Mouse (Mus musculus): ENCODE results near the gene Zfp605. TPM values are rescaled to one million over a fixed set of nuclear protein-coding genes. Genes with fewer than 3 reads are reported as not detected.
"Not testable (repeated sequence)": the region's sequence is repeated elsewhere in the genome, so short reads cannot be mapped to it uniquely, and the experiment has no call there.

The Zfp605 gene
- polyA plus RNA-seq, 1 experiment from 2014 or later: 13.0 TPM

DNA sequence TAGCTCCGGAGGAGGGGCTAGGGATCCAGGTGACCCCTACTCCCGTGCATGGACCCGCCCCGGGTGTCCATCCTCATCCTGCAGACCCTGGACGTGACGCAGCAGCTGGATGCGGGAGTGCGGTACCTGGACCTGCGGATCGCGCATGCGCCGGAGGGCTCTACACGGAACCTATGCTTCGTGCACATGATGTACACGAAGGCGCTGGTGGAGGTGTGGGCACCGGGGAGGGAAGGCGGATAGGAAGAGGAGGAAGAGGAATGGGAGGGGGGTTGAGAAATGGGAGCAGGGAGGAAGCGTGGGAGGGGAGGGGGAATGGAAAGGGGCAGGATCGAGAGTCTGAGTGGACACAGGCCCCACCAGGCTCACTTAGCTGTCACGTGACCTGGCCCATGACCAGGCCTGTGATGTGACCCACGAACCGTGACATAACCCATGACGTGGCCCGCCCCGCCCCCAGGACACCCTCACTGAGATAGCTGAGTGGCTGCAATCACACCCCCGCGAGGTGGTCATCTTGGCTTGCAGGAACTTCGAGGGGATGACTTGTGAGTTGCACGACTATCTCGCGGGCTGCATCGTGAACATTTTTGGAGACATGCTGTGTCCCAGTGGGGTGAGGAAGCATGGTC, 8.1 kb upstream of the Zfp605 start:
- WGBS: 21% methylated on average over 34 of the region's 34 CpGs
- H3K4me1 ChIP-seq: peaks cover 38% of the 10 kb centered on the region
- no peaks in the 10 kb centered on the region for H3K9me3 ChIP-seq
- peaks cover 45% of the 10 kb centered on the region for H3K36me3 ChIP-seq (replicated peaks)
- H3K9ac ChIP-seq: peak overlapping the region; percentile 17; the same call in 1 of the 2 replicates
- H3K27me3 ChIP-seq: peaks cover 27% of the 10 kb centered on the region
- peak; percentile 36 for ATAC-seq (ENCODE audit: low FRiP score)
- H3K27ac ChIP-seq: no peak overlapping the region
- peak overlapping the region; percentile 64 for H3K4me2 ChIP-seq
- peak overlapping the region; percentile 33 for H3K4me3 ChIP-seq (replicated peaks)

DNA sequence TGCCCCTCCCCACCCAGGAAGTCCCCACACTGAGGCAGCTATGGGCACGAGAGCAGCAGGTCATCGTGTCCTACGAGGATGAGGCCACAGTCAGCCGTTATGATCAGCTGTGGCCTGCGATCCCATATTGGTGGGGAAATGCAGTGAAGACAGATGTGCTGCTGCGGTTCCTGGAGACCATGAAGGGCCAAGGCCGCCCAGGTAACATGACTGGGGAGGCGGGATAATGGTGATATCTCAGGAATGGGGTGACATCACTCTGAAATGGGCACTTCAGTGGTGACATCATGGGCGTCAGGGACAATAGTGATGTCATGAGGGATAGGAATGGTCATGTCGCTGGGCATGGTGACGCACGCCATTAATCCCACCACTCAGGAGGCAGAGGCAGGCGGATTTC, 7.5 kb upstream of the Zfp605 start:
- peaks cover 42% of the 10 kb centered on the region for H3K4me1 ChIP-seq
- H3K27me3 ChIP-seq: peaks cover 27% of the 10 kb centered on the region
- no peak overlapping the region for H3K4me3 ChIP-seq (replicated peaks)
- ATAC-seq (ENCODE audit: low FRiP score): no peak
- H3K9me3 ChIP-seq: no peaks in the 10 kb centered on the region
- peaks cover 45% of the 10 kb centered on the region for H3K36me3 ChIP-seq (replicated peaks)
- H3K9ac ChIP-seq: no peak overlapping the region
- 96% methylated on average over 13 of the region's 13 CpGs for WGBS
- H3K4me2 ChIP-seq: no peak overlapping the region
- no peak overlapping the region for H3K27ac ChIP-seq

DNA sequence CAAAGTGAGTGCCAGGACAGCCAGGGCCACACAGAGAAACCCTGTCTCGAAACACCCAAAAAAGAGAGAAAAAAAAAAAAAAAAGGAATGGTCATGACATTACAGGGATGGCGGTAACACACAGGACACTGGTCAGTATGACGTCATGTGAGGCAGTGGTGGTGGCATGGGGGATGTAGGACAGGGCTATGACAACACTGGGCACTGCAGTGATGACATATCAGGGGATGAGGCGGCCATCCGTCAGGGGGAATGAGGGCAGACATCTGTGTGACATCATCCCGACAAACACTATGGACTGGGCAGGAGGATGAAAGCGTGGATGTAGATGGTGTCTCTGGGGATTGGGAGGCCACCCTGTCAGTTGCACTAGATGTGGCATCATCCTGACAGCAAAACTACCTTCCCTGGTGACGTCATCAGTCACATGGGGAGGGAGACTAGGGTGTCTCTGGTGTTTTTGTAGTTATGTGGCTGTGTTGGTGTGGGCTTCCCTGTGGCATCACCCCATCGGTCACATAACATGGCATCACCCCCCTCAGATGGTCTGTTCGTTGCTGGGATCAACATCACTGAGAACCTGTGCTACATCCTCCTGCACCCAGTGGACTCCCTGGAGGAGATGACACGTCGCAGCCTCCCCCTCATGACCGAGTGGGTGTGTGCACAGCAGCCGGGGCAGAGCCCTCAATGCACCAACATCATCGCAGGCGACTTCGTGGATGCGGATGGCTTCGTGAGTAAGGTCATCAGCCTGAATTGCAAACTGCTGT, 6.9 kb upstream of the Zfp605 start:
- H3K4me3 ChIP-seq (replicated peaks): no peak overlapping the region
- peaks cover 42% of the 10 kb centered on the region for H3K4me1 ChIP-seq
- no peak overlapping the region for H3K27ac ChIP-seq
- H3K9ac ChIP-seq: no peak overlapping the region
- no peaks in the 10 kb centered on the region for H3K9me3 ChIP-seq
- peaks cover 45% of the 10 kb centered on the region for H3K36me3 ChIP-seq (replicated peaks)
- peaks cover 27% of the 10 kb centered on the region for H3K27me3 ChIP-seq
- H3K4me2 ChIP-seq: no peak overlapping the region
- ATAC-seq (ENCODE audit: low FRiP score): no peak
- 95% methylated on average over 19 of the region's 19 CpGs for WGBS

DNA sequence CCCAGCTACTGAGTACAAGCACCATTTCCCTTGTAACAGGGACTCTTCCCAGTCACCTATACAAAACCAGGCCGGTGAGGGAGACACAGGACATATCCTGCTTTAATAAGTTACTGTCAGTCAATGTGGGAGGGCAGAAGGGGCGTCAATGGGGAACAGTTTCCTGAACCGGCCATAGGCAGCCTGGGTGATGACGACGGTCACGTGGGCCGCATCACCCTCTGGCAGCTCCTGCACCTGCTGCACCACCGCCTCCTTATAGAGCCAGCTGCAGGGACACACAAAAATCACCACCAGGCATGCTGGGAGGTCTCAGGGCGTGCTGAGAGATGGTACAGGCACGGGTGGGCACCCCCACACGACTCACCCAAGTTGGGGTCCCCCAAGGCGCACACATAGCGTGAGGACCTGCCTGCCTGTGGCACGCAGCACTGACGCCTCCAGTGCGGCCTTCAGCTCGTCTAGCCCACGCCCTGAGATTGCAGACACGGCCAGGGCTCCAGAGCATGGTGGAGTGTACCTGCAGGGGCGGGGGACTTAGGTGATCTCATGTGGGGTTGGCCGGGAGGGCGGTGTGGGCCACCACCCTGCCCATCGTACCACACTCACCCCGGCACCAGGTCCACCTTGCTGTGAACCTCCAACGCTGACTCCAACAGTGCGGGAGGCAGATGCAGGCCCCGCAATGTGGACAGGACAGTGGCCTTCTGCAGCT, 5.8 kb upstream of the Zfp605 start:
- ATAC-seq (ENCODE audit: low FRiP score): no peak
- Histone ChIP-seq H3K36me3 (replicated peaks) (peaks cover 45% of the 10 kb centered on the region), H3K4me1 (peaks cover 40% of the 10 kb centered on the region)

DNA sequence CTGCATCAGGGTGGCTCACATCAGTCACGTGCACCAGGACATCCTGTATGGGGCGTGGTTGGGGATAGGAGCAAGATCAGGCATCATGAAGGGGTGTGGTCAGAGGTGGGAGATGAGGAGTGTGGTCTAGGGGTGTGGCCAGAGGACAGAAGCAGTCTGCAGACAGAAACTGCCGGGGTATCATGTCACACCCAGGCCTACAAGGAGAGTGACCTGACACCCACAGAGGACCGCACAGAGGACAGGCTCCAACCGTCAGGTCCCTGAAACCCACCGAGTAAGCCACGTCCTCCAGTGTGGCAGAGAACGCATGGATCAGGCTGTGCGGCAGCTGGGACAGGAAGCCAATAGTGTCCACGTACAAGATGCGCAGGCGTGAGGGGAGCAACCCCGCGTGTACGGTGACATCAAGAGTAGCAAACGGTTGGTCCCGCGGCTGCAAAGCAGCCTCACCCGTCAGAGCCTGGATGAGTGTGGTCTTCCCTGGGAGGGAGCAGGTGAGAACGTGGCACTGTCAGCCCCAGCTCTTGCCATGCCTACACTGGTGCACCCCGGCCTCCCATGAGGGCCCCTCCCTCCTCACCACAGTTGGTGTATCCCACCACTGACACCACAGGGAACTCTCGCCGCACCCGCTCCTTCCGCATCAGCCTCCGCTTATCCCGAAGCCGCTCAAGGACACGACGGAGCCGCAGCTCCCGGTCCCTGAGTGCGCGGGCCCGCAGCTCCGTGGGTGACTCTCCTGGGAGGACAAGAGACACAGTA, 5.1 kb upstream of the Zfp605 start:
- Histone ChIP-seq H3K27ac (no peak overlapping the region), H3K27me3 (peaks cover 26% of the 10 kb centered on the region), H3K36me3 (replicated peaks) (peaks cover 45% of the 10 kb centered on the region), H3K9me3 (no peaks in the 10 kb centered on the region), H3K4me1 (peaks cover 34% of the 10 kb centered on the region), H3K4me3 (replicated peaks) (no peak overlapping the region), H3K4me2 (no peak overlapping the region), H3K9ac (no peak overlapping the region)
- 96% methylated on average over 36 of the region's 36 CpGs for WGBS
- ATAC-seq (ENCODE audit: low FRiP score): no peak

More for the DNA sequence above, 5.8 kb upstream of the Zfp605 start:
- Histone ChIP-seq H3K9ac (no peak overlapping the region), H3K27me3 (peaks cover 27% of the 10 kb centered on the region), H3K4me2 (no peak overlapping the region), H3K4me3 (replicated peaks) (no peak overlapping the region), H3K9me3 (no peaks in the 10 kb centered on the region), H3K27ac (no peak overlapping the region)
- 94% methylated on average over 27 of the region's 27 CpGs for WGBS

DNA sequence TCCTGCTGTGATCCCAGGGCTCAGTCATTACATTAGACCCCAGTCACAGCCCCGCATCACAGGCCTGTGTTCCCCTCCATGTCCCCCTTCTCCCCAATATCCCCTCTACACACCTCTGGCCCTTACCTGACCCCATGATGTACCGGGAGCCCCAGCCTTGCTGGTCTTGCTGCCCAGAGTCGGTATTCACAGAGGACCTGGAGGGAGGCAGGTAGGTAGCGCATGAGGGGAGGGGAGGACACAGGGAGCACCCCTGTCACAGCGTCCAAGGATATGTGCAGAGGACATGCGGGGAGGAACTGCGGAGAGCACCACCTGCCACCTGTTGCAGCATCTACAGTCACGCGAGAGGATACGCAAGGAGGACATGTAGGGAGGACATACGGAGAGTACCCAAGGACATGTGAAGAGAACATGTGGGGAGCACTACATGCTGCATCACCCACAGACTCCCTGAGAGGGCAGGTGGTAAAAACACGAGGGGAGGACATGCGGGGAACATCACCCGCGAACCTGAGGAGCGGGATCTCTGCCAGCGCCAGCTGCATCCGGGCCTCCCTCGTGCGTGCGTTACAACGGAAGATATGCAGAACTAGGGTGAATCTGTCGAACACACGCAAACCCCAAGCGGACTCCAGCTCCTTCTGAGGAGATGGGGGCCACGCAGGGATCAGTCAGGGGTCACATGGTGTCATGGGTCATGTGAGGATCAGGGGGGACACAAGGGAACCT, 3.6 kb upstream of the Zfp605 start:
- Histone ChIP-seq H3K27ac (no peak overlapping the region), H3K9ac (no peak overlapping the region), H3K9me3 (no peaks in the 10 kb centered on the region), H3K4me3 (replicated peaks) (peak overlapping the region; percentile 79), H3K4me2 (peak overlapping the region; percentile 89), H3K27me3 (peaks cover 11% of the 10 kb centered on the region), H3K36me3 (replicated peaks) (peaks cover 45% of the 10 kb centered on the region), H3K4me1 (peaks cover 26% of the 10 kb centered on the region)
- WGBS: 95% methylated on average over 26 of the region's 26 CpGs
- no peak for ATAC-seq (ENCODE audit: low FRiP score)

DNA sequence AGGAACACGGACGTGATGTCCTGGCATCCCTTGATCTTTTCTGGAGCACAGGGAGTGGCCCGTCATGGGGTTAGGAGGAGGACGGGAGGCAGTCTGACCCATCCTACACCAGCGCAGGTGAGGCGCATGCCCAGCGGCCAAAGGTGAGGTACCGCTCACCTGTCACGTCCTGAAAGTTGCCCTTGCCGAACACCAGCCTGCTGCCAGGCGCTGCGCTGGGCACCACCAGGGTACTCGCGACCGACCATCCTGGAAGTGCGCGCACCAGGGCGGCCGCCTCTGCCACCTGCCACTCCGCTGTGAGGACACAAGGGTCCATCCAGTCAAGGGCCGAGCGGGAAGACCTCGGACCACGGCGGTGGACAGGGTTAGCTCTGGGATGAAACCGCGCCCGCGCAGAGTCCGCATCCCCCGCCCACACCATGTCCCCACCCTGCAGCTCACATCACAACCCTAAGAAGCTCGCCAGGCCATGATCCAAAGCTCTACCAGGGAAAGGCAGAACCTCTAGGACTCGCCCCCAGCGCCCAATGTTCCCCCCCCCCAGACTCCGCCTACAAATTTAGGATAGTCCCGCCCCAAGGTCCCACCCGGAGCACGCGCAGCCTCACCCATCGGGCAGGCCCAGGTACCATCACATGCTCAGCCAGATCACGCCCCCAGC, 2.9 kb upstream of the Zfp605 start:
- H3K27ac ChIP-seq: peak overlapping the region; percentile 96
- ATAC-seq (ENCODE audit: low FRiP score): peak; percentile 24
- WGBS: 20% methylated on average over 31 of the region's 41 CpGs
- peaks cover 45% of the 10 kb centered on the region for H3K36me3 ChIP-seq (replicated peaks)
- peaks cover 4% of the 10 kb centered on the region; the same call in 1 of the 2 replicates for H3K27me3 ChIP-seq
- peak overlapping the region; percentile 89 for H3K4me2 ChIP-seq
- peaks cover 19% of the 10 kb centered on the region for H3K4me1 ChIP-seq
- peak overlapping the region; percentile 79 for H3K4me3 ChIP-seq (replicated peaks)
- H3K9me3 ChIP-seq: no peaks in the 10 kb centered on the region
- H3K9ac ChIP-seq: peak overlapping the region; percentile 89

DNA sequence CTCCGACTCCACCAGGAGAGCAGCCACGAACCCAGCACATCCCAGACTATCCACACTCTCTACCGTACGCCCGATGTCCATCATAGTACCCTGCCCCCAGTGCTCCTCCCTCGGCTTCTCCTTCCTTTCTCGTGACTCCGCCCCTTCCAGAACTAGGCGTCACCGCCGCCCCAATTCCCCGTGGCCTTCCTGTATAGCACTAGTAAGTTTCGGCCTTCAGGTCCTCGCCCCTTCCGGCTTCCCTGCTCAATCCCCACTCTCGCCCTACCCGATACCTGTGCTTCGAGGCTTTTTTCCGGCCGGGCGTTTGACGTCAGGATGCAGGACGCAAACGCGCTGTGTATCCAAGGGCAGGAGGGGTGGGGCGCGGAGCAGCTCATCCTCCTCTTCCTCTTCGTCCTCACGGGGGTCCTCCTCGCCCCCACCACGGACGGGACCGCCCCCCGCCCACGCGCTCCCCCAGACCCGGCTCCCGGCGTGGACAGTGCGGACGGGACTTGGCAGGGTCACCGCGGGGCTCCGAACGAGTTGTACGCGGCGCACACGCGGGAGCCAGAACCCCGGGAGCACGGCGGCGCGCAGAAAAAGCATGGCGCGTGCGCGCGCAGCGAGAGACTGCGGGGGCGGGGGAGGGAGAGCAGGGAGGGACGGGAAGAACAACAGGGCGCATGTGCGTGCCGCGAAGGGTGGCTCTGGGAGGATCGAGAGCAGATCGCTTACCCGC, 2.1 kb upstream of the Zfp605 start, which contains the start of gene Gtpbp6:
Gene Gtpbp6 (minus strand): TSS at position 617 of the 724 bp plus-strand sequence.
- under 1% methylated on average over 71 of the region's 71 CpGs for WGBS
- Histone ChIP-seq H3K36me3 (replicated peaks) (peaks cover 45% of the 10 kb centered on the region), H3K4me1 (peaks cover 18% of the 10 kb centered on the region), H3K9me3 (no peaks in the 10 kb centered on the region), H3K27me3 (no peaks in the 10 kb centered on the region), H3K4me2 (peak within 1 kb of the TSS; percentile 89), H3K4me3 (replicated peaks) (peak within 1 kb of the TSS; percentile 79), H3K9ac (peak within 1 kb of the TSS; percentile 89), H3K27ac (peak within 1 kb of the TSS; percentile 96)
- peak; percentile 84 for ATAC-seq (ENCODE audit: low FRiP score)

DNA sequence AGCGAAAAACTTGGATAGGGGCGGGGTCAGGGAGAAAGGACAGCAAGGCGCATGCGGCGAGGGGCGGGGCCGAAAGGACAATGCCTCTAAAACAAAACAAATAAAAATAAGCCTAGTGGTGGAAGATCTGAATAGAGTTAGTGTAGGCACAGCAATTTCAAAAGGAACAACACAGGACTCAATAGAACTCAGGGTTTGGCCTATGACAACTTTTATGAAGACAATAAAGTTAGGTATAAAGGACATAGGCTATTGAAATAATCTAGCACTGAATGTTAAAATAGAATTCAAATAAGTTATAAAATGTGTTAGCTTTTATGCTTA, 1.6 kb upstream of the Zfp605 start:
- H3K4me2 ChIP-seq: peak overlapping the region; percentile 89
- no peaks in the 10 kb centered on the region for H3K9me3 ChIP-seq
- peak overlapping the region; percentile 96; the same call in 1 of the 2 replicates for H3K27ac ChIP-seq
- 0% methylated on average over 7 of the region's 7 CpGs for WGBS
- peaks cover 45% of the 10 kb centered on the region for H3K36me3 ChIP-seq (replicated peaks)
- peaks cover 18% of the 10 kb centered on the region for H3K4me1 ChIP-seq
- no peak for ATAC-seq (ENCODE audit: low FRiP score)
- H3K4me3 ChIP-seq (replicated peaks): peak overlapping the region; percentile 79
- no peaks in the 10 kb centered on the region for H3K27me3 ChIP-seq
- no peak overlapping the region for H3K9ac ChIP-seq

DNA sequence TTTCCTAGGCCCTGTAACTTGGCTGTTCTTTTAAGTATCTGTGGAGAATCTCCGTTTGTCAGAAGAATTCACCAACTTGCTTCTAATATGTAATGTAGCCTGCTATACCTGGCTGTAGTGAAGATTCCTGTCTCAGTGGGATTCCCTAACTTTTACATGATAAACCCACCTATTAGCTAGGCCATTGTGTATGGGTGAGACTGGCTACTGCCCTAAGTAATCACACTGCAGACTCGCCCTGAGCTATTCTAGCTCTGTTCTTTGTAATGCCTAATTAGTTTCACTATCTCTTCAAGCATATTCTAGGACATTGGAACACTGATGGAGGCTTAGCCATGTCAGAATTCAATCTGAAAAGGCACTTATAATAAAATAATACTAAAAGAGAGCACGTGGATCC, 12.5 kb downstream of the Zfp605 start:
- H3K27me3 ChIP-seq; H3K4me3 ChIP-seq (replicated peaks); ATAC-seq (ENCODE audit: low FRiP score); H3K9ac ChIP-seq; H3K4me1 ChIP-seq; H3K27ac ChIP-seq; H3K9me3 ChIP-seq; H3K4me2 ChIP-seq: not testable (repeated sequence)
- H3K36me3 ChIP-seq (replicated peaks): peaks cover 55% of the 10 kb centered on the region
- WGBS: 81% methylated on average over 3 of the region's 3 CpGs
